Mouse (Mus musculus): ENCODE measurements at regions not wholly inside any gene's neighbourhood (a gene's known extent, or its start where the extent isn't known, plus 50 kb on each side); places are given as distances from the start of the nearest gene placed in this dataset.
"Not testable (repeated sequence)": the region's sequence is repeated elsewhere in the genome, so short reads cannot be mapped to it uniquely, and the experiment has no call there.

DNA sequence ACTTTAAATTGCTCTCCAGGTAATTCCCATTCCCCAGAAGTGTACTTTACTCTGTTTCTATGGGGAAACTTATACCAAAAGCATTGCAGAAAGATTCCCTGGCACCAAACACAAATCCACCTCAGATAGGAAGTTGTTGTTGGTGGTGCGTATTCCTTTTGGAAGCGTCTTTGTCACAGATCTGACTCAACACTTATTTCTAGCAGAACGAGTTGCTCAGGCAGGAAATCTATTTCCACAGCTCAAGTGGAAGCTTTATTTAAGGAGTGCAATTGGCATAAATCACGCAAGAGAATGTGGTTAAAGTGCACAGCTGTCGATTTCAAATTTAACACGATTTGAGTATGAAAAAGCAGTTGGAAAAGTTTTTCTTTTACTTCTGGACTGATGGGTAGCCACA lies 436.9 kb upstream of the Ghitm start:
- DNase-seq, result no peak

DNA sequence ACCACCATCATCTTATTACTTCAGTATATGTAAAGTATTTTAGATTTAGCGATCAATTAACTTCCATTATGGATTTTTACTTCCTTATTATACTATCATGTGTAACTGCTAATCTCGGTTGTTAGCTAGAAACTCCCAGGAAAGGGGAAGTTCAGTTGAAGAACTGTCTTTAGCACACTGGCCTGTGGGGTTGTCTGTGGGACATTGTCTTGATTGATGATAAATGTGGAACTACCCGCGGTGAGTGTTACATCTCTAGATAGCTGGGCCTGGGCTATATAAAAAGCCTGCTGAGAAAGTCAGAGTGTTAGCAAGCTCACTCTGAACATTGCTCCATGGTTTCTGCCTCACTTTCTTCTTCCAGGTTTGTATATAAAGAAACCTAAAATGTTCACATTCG lies 423.2 kb upstream of the Ghitm start:
- DNase-seq, result no peak

DNA sequence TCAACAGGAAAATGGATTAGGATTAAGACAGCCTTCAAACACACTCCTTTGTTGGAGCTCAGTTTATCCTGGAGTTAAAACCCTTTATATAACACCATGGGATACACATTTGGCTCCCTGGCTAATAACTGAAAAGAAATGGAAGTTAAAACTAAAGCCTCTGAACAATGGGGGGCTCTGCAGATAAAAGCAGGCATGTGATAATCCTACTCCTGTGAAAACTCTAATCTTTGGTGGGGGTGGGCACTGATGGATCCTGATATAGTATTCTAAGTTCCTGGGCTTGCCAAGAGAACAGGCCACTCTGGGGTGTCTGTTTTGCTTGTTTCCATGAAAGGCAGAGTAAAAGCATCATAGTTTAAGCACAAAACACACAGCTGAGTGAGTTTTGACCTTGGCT lies 388.5 kb upstream of the Ghitm start:
- DNase-seq, result no peak

DNA sequence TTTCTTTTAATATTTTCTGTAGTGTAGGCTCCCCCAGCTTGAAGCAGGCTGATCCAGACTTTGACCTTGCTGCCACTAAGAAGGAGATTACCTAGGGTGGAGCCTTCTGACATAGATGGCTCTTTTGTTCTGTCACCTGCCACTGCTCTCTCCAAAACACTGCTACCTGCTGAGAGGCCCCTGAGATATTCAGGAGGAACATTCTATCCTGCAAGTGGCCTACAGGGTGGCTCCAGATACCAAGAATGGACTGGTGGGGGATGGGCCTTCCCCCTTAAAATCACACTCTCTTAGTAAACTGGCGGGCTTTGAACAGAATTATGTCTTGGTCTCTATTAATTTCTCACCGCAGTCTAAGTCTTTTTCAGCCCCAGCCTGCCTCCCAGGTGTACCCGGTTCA lies 385.6 kb upstream of the Ghitm start:
- not testable (repeated sequence) for DNase-seq

DNA sequence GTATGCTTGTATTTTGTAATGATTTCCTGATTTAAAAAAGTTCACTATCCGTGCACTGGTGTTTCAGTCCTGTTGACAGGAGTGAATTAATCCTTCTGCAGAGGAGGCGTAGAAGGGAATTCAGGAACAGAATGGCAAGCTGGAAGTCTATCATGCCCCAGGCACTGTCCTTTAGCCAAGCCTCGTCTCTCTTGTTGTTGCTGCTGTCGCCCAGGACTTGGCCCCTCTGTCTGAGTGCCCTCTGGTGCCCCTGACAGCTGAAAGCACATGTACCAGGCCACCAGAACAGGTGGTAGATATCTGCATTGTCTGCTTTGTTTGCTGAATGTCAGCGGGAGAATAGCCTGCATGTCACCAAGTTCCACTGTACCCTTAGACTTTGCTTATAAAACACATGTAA lies 370.2 kb upstream of the Ghitm start:
- DNase-seq, result no peak

DNA sequence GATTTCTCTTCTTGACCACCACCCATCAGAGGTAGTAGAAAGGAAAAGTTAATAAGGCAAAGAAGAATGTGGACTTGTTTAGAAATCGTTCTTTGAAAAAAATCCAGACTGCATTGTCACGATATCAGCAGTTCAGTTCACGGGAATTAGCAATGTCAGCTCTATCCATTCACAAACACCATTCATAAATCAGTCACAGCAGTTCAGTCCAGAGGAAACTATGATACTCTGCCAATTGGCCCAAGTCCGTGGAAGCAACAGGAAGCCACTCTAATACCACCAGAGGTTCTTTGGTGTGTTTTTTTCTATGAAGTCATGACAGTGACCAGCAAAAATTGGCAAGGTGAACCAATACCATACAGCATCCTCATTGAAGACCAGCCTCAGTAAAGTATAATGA lies 355.6 kb upstream of the Ghitm start:
- DNase-seq, result no peak

DNA sequence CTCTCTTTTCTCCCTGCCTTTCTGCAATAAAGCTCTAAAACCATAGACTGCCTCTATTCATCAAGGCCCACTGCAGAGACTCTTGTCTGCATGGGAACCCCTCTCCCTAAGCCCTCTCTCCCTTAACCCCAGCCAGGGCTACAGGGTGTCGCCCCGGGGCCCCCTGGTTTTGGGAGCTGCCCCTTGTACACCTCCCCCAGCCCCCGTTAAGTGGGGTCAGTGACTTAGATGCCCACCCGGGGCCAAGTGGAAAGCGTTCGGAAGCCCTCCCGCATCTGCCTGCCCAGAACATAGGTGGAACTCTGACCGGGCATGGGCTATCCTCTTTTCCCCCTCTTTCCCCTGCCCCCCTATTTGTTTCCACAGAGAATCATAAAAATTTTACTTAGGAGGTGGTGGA lies 350.2 kb upstream of the Ghitm start:
- DNase-seq, result no peak

DNA sequence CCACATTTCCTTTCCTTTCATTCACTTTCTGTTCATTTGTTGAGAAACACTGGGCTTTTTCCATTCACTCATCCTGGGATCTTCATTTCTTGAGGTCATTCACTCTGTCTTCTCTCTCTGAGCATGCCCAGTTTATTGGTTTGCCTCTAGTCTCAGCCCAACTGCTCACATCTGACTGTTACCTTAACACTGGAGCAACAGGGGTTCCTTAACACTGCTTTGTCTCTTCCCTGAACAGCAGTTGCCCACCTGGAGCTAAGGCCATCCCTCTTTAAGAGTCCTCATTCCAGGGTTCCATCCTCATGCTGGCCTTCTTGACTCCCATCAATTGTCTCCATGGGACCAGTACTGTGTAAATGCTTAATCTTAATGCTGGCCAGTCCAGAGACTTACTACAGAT lies 342.5 kb upstream of the Ghitm start:
- no peak for DNase-seq

DNA sequence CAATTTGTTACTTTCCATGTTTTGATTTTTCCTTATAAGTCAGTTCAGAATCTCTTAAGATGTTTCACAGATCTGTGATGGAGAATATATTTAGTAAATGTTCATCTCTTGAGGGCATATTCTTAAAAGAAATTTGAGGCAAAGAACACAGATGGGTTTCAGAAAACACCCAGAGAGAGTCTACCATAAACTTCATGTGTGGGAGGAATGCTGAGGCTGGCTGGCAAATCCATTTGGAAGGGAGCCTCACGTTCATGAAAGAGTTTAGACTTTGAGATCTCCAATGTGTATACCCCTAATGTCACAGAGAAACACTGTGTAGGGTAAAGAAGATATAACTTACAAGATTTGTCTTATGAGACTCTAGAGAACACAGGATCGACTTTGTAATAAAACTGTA lies 333.6 kb upstream of the Ghitm start:
- DNase-seq, result no peak

DNA sequence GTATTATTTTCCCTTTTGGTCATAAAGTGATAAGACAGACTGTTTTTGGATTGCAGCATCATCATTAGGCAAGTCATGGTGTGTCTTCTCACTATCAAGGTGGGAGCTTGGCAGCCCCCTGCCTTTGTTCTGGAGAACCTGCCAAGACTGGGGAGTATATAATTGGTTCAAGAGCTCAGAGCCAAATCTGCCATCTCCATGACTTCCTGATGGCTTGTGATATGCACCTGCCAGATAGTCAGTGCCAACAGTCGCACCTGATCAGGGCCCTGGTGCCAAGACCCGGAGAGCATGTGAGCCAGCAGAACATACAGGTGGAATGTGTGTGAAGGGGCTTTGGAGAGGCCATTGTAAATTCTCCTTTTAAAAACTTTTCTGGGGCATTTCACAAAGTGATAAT lies 305.8 kb upstream of the Ghitm start:
- peak; percentile 7 for DNase-seq

DNA sequence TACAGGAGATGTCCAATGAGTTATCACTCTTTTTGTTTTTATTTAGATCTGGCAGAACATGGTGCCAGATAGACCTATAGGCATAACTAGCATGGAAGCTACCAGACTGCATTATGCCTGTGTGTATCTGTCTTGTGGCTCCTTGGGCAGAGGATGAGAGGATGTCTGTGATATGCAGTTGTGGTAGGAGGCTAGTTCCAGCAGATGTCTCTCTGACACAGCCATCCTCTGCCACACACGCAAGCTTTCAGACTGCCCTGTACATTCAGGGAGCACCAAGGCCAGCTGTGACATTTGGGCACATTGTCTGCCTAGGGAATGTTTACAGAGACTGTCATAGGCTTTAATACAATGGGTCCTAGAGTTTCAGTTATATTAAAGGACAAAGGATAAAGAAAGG lies 295.6 kb upstream of the Ghitm start:
- DNase-seq, result no peak

DNA sequence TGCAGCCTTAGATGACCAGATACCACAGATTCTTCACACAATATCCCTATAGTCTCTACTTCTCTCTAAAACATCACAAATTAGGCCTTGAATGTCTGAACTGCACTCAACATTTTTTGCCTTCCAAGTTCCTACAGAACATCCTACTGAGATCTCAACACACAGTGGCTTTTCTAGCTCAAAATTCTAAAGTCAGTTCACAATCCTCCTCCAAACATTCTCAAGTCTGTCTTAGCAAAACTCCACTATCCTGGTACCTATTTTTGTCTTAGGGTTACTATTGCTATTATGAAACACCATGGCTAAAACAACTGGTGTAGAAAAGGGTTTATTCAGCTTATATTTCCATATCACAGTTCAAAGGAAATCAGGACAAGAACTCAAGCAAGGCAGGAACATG lies 290.4 kb upstream of the Ghitm start:
- no peak for DNase-seq

DNA sequence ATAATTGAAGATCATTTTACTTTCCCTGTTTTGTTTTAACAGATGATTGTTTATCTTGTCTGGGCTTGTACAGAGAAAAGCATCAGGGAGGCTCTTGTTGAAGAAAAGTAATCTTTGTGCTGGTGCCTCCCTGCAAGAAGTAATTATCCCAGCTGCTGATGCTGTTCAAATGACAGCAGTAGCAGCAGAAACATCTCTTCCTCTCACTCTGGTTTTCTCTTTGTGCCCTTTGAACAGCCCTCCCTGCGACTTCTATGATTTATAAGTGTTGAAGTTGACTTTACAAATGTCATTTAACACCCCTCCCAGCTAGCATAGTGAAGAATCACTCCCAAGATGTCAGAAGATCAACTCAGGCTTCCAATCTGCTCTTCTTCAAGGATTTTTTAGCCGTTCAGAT lies 286.5 kb upstream of the Ghitm start:
- no peak for DNase-seq

DNA sequence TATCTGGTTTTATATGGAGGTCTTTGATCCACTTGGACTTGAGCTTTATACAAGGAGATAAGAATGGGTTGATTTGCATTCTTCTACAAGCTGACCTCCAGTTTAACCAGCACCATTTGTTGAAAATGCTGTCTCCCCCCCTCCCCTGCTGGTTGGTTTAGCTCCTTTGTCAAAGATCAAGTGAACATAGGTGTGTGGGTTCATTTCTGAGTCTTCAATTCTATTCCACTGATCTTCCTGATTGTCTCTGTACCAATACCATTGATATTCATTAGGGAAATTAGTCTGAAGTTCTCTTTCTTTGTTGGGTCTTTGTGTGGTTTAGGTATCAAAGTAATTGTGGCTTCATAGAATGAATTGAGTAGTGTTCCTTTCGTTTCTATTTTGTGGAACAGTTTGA lies 277.5 kb upstream of the Ghitm start:
- not testable (repeated sequence) for DNase-seq

DNA sequence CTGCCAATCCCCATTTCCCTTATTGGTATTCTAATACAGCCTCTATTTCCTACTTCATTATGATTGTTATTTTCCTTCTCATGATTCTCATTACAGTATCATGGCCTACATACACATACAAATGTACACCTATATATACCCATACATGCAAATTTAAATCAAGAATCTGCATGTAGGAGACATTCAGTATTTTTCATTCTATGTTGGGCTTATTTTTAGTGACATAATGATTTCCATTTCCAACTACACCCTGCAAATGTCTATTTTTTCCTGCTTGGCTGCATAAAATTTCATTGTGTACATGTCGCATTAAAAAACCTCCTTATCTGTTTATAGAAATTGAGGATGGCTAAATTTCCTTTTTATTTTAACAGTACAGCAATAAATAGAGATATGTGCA lies 236.9 kb upstream of the Ghitm start:
- no peak for DNase-seq

DNA sequence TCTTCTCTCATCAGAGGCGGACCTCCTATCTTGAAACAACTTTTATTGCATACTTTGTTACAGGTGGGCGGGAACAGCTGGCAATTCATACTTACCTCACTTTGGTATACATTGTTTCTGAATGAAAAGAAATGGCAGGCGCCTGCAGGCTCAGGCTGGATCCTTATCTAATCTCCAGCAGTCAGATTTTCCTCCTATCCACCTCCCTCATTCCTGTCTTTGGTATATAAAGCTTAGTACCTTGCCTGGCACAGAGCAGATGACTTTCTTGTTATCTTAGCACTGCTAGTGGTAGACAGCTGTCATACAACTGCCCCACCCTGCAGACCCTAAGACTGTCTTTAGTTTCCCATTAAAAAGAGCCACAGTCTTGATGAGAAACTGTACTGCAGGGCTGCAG lies 226.8 kb upstream of the Ghitm start:
- DNase-seq, result no peak

DNA sequence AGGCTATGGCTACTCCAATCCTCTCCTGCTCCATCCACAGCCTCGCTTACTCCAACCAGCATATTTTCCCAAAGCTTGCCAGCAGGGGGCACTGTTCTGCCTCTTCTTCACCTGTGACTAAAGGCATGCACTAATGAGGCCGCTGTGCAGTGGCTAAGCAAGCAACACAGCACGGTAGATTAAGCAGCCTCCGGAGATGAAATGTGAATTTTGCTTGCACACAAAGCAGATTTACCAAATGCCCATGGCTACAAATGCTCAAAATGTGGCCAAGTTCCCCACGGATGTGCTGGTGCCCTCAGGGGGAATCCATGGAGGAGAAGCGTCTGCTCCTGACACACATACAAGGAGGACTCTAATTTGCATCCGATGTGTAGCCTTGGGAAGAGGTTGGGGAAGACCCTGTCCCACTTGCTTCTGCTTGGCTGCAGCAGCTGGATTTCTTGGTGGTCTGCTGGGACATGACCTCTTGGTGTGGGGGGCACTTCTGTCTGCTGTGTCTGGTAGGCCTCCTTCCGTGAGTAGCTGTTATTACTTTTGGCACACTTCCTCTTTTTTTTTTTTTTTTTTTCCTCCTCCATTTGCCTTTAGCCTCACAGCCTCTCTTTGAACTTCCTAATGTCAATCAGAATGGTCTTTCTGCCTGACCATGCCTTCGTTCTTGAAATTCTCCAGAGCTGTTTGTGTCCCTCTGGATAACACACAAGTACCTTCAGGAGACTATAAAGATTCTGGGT lies 221.1 kb upstream of the Ghitm start:
- DNase-seq, result peak; percentile 39

DNA sequence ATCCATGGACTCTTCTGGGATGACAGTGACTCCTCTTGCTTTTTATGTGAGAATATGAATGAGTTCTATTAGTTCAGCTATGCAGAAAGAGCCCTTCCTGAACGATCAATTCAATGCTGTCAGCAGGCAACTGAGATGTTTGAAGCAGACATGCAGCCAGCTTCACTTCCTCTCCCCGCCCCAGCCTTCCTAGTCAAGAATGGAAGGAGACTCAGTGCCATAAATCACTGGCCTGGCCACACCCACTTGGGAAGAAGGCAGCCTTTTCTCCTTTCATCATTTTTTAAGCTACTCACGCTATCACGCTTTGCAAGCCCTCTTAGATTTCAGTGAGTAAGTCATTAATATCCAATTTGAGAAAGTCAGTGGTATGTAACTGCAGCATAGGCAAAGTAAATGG lies 188.3 kb upstream of the Ghitm start:
- no peak for DNase-seq

DNA sequence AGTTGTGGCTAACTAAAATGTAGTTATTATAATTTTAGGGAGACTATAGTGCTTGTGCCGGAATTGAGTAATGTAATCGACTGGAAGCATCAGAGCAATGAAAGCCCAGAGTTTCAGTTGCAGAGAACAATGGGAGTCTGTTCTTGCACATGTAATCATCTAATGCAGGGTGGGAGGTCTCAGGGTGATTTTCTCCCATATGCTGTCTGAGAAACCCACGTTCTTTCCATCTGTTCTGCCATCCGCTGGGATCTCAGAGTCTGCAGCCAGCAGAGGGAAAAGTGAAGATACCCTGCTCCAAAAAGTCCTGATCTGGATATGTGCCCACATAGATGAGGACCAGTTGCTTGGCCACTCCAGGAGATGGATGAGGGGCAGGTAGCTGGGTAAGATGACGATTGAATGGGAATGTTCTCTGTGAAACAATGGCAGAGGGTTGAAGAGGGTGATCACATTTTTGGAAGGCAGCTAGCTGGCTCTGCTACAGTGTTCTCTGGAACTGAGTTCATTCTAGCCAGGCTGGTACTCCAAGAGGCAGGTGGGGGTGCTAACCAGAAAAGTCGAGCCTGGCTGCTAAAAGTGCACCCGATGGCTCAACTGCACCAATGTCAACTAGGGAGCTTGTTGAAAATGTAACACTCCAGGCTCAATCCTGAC lies 180.3 kb upstream of the Ghitm start:
- no peak for DNase-seq

DNA sequence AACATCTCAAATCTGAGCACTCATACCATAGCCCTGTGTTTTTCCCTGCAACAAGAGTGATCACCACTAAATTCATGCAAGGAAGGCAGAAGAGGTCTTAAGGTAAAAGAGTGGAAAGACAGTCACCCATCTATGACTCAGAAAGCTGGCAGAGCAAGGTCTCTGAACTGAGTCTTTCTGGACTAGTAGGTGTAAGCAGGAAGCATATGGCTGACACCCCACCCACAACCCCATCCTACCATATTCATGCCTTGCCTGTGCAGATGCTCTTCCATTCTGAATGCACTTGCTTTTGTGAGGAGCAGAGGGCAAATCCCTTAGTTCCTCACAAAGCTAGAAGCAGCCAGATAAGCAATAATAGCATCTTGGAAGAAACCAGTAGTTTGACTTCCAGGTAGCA lies 178.8 kb upstream of the Ghitm start:
- no peak for DNase-seq

DNA sequence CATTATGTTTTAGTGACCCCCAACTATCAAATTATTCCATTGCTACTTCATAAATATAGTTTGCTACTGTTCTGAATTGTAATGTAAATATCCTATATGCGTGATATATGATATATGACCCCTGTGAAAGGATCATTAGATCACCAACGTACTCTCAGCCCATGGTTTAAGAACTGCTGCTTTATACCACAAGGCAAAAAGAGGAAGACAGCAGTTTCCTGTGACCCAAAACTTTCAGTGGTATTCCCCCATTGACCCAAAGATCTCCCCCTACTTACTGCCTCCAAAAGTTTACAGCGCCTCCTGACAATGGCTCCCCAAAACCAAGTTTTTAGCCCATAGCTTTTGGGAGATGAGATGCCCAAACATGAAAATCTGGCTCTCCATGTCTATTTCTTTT lies 177.8 kb upstream of the Ghitm start:
- no peak for DNase-seq

DNA sequence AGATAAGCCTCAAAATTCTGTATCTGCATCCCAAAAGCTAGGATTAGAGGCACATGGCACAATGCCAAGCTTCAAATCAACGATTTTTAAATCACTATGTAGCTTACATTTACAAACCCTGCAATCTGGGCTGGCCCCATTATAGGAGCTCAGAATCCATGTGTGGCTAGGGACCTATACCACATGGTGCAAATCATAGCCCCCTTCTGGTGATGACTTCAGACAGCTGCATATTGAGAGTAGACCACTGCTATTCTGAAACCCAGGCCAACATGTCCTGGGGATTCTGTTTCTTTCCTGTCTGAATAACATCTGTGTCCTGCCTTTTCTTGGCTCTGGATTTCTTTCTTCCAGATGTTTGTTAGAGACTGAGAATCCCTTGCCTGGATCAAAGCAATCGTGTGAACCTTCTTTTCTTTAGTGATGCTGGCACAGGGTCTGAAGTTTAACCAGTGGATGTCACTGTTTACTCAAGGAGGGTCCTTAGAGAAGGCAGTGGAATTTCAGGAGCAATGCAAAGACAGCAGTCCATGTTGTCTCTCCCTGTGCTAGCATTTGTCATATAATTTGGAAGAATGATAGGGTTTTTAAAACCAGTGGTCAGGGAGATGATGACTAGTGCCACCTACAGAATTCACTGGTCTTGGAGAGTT lies 171.7 kb upstream of the Ghitm start:
- no peak for DNase-seq

DNA sequence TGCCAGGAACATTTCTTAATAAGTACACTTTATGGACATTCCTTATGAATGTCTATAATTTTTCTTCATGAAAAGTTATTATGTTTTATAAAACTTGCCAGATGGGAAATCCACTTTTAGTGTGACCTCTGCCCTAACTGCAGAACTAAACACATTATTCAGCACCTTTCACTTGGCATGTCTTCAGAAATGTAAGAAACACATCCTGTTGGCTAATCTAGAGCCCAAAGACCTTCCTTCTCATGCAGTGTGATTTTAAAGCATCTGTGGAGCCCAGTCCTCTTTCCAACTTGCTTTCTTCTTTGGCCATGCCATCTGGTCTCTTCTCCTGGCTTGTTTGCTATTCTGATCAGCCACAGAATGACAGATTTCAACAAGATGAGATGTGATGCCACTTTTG lies 163.6 kb upstream of the Ghitm start:
- no peak for DNase-seq

DNA sequence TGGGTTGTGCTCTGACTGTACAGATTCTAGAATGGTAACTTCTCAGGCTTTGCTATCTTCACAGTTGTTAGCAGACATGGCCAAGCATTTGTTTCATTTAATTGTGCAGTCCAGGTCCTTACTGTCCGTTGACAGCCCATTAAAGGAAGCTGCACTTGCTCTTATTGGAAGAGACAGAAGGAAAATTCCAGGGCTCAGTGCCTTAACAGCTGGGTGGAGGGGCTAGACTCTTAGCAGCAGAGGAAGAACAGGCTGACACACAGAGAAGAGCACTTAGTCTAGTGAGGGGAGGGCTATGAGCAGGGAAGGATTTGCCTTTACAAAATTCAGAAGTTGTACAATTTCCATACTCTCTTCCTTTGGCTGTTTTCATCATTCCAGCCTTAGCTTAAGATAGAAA lies 161.5 kb upstream of the Ghitm start:
- no peak for DNase-seq
